Mouse (Mus musculus) forebrain, embryonic 11.5 days (tissue): ENCODE results near the gene Eif1b. TPM values are rescaled to one million over a fixed set of nuclear protein-coding genes. Genes with fewer than 3 reads are reported as not detected.

Experiments
- polyA plus RNA-seq: library from polyadenylated mRNA; unstranded; fragments of >200 nt; fragmentation: Nextera tagmentation; extraction: Ambion mirVana; gene quantifications from 2 replicates; pipeline ENCODE4 v1.2.1, GENCODE M21; 2014

The Eif1b gene
- polyA plus RNA-seq, 1 experiment from 2014 or later, result 346 TPM

Other genes with a start within 250 kb of the Eif1b start
- 0.28 and 0.86 TPM in 2 replicates for gene Myrip, start 190.7 kb upstream of the Eif1b start, polyA plus RNA-seq
- gene Entpd3, start 47.6 kb downstream of the Eif1b start, polyA plus RNA-seq, result 0.32 TPM in 1 of 2 replicates, not detected in the other
- gene Rpl14, start 79.2 kb downstream of the Eif1b start, polyA plus RNA-seq, result 772 and 838 TPM in 2 replicates